8 mouse cellular contexts compared by ENCODE assay signal in genomic region chr14:76883231-76883651, GRCm38 (mm10).
DNase-seq lines count a peak whose midpoint lies in the region; ATAC-seq and TF ChIP-seq lines count a peak whose summit lies in the region.

No protein-coding gene starts in this region.

- H3K4me3 ChIP-seq in lung, postnatal 0 days (ENCODE audit: low read depth, low read length) = no peak overlapping the region
- H3K4me3 ChIP-seq in embryonic facial prominence, embryonic 14.5 days (ENCODE audit: low read depth, low read length) = no peak overlapping the region
- no peak overlapping the region for H3K4me3 ChIP-seq in hindbrain, embryonic 16.5 days (ENCODE audit: low read length)
- no peak overlapping the region for H3K4me3 ChIP-seq in neural tube, embryonic 13.5 days

- 41% methylated on average over 3 of the region's 3 CpGs for WGBS in lung, postnatal 0 days
- WGBS in embryonic facial prominence, embryonic 14.5 days = 32% methylated on average over 3 of the region's 3 CpGs
- WGBS in hindbrain, embryonic 16.5 days = 14% methylated on average over 3 of the region's 3 CpGs
- 11% methylated on average over 3 of the region's 3 CpGs for WGBS in neural tube, embryonic 13.5 days

- peak; percentile 80 for ATAC-seq in lung, postnatal 0 days
- ATAC-seq in embryonic facial prominence, embryonic 14.5 days (ENCODE audit: low read depth) = peak; percentile 80
- ATAC-seq in hindbrain, embryonic 16.5 days = peak; percentile 57
- peak; percentile 58 for ATAC-seq in neural tube, embryonic 13.5 days (ENCODE audit: low read depth)

- no peaks in the 10 kb centered on the region for H3K36me3 ChIP-seq in lung, postnatal 0 days (ENCODE audit: insufficient read depth, low read length)
- no peaks in the 10 kb centered on the region for H3K36me3 ChIP-seq in embryonic facial prominence, embryonic 14.5 days (ENCODE audit: control insufficient read depth, insufficient read depth, low read length)
- H3K36me3 ChIP-seq in hindbrain, embryonic 16.5 days (ENCODE audit: control insufficient read depth, insufficient read depth, low read length) = no peaks in the 10 kb centered on the region
- H3K36me3 ChIP-seq in neural tube, embryonic 13.5 days = no peaks in the 10 kb centered on the region

- H3K27me3 ChIP-seq in lung, postnatal 0 days (replicated peaks; ENCODE audit: insufficient read depth, low read length) = no peaks in the 10 kb centered on the region
- no peaks in the 10 kb centered on the region for H3K27me3 ChIP-seq in embryonic facial prominence, embryonic 14.5 days (replicated peaks; ENCODE audit: control insufficient read depth, insufficient read depth, low read length)
- H3K27me3 ChIP-seq in hindbrain, embryonic 16.5 days (replicated peaks; ENCODE audit: control insufficient read depth, insufficient read depth, low read length) = no peaks in the 10 kb centered on the region
- H3K27me3 ChIP-seq in neural tube, embryonic 13.5 days = no peaks in the 10 kb centered on the region

- peak; percentile 39; the same call in 1 of the 2 replicates for TF ChIP-seq EP300 in lung, postnatal 0 days (IDR thresholded peaks at IDR 0.05)

- no peak for TF ChIP-seq CTCF in lung, postnatal 0 days (IDR thresholded peaks at IDR 0.05)

- H3K4me1 ChIP-seq in lung, postnatal 0 days (ENCODE audit: insufficient read depth, low read depth, low read length) = no peaks in the 10 kb centered on the region
- H3K4me1 ChIP-seq in embryonic facial prominence, embryonic 14.5 days (ENCODE audit: control insufficient read depth, insufficient read depth, low read length) = peaks cover 15% of the 10 kb centered on the region
- H3K4me1 ChIP-seq in hindbrain, embryonic 16.5 days (ENCODE audit: control insufficient read depth, insufficient read depth, low read depth, low read length) = peaks cover 20% of the 10 kb centered on the region
- H3K4me1 ChIP-seq in neural tube, embryonic 13.5 days (replicated peaks) = peaks cover 31% of the 10 kb centered on the region

- no peak overlapping the region for H3K9ac ChIP-seq in lung, postnatal 0 days (replicated peaks; ENCODE audit: low read depth)
- no peak overlapping the region for H3K9ac ChIP-seq in embryonic facial prominence, embryonic 14.5 days (ENCODE audit: low read depth, low read length)
- no peak overlapping the region; the same call in 1 of the 2 replicates for H3K9ac ChIP-seq in hindbrain, embryonic 16.5 days (ENCODE audit: low read depth, low read length)
- H3K9ac ChIP-seq in neural tube, embryonic 13.5 days = no peak overlapping the region

- peak; percentile 42 for DNase-seq in lung, postnatal 0 days (ENCODE audit: low spot score)
- DNase-seq in lung, postnatal 10 days = no peak
- peak; percentile 44 for DNase-seq in embryonic facial prominence, embryonic 14.5 days (ENCODE audit: low spot score)
- no peak for DNase-seq in ovary, adult 18-20 months (ENCODE audit: low spot score)
- DNase-seq in thymus, postnatal 36 days = no peak
- DNase-seq in frontal cortex, adult 2 months (ENCODE audit: extremely low spot score in 1 of 2, low spot score in 1 of 2) = no peak

- H3K9me3 ChIP-seq in lung, postnatal 0 days (ENCODE audit: low read length) = no peaks in the 10 kb centered on the region
- H3K9me3 ChIP-seq in embryonic facial prominence, embryonic 14.5 days (ENCODE audit: control insufficient read depth, low read length) = no peaks in the 10 kb centered on the region
- H3K9me3 ChIP-seq in hindbrain, embryonic 16.5 days (ENCODE audit: control insufficient read depth, low read length) = no peaks in the 10 kb centered on the region
- no peaks in the 10 kb centered on the region for H3K9me3 ChIP-seq in neural tube, embryonic 13.5 days

- no peak overlapping the region for H3K4me2 ChIP-seq in lung, postnatal 0 days (replicated peaks; ENCODE audit: low read depth, low read length)
- no peak overlapping the region for H3K4me2 ChIP-seq in embryonic facial prominence, embryonic 14.5 days (ENCODE audit: low read depth, low read length)
- H3K4me2 ChIP-seq in hindbrain, embryonic 16.5 days (ENCODE audit: low read length) = peak overlapping the region; percentile 23
- H3K4me2 ChIP-seq in neural tube, embryonic 13.5 days = peak overlapping the region; percentile 36

- no peak overlapping the region for H3K27ac ChIP-seq in lung, postnatal 0 days (ENCODE audit: low read length)
- H3K27ac ChIP-seq in embryonic facial prominence, embryonic 14.5 days (replicated peaks; ENCODE audit: low read depth, low read length) = peak overlapping the region; percentile 13; the same call in 1 of the 2 replicates
- H3K27ac ChIP-seq in hindbrain, embryonic 16.5 days (ENCODE audit: low read depth, low read length) = peak overlapping the region; percentile 76
- H3K27ac ChIP-seq in neural tube, embryonic 13.5 days (replicated peaks) = peak overlapping the region; percentile 87

Comparison
In these comparisons a context has a peak if more than half of its experiments do, and no peak if none do; other contexts are left out.
1. DNase-seq: peak in lung, postnatal 0 days (single experiment) and embryonic facial prominence, embryonic 14.5 days (single experiment); none in lung, postnatal 10 days (single experiment), ovary, adult 18-20 months (single experiment), thymus, postnatal 36 days (0 of 2) and frontal cortex, adult 2 months (0 of 2).
2. H3K4me2 ChIP-seq: peak in hindbrain, embryonic 16.5 days (single experiment) and neural tube, embryonic 13.5 days (single experiment); none in lung, postnatal 0 days (single experiment) and embryonic facial prominence, embryonic 14.5 days (single experiment).
3. Peak in every context shown above with its lines, with median percentiles within 50 percentile points of each other: ATAC-seq.